Mouse (Mus musculus) embryonic fibroblast, embryonic 13.5 days (primary cell): Measurements from ENCODE around the gene Parp9. TPM values are rescaled to one million over a fixed set of nuclear protein-coding genes. Genes with fewer than 3 reads are reported as not detected.
"Not testable (repeated sequence)": the region's sequence is repeated elsewhere in the genome, so short reads cannot be mapped to it uniquely, and the experiment has no call there.

ENCODE experiments used
- H3K27ac ChIP-seq: 2 replicates; pipeline ENCODE4 v1.5.1; 2012; ENCODE audit warnings: low read length, control low read depth, inconsistent platforms; ENCODE audit not compliant: insufficient read depth
- H3K4me1 ChIP-seq: 2 replicates; pipeline ENCODE4 v1.6.1; 2011; ENCODE audit warnings: low read length; ENCODE audit not compliant: control insufficient read depth, insufficient read depth
- H3K4me3 ChIP-seq: 2 replicates; pipeline ENCODE4 v1.5.1; 2011; ENCODE audit warnings: mild to moderate bottlenecking, control low read depth, low read length; ENCODE audit not compliant: insufficient read depth
- CTCF ChIP-seq: IDR thresholded peaks from 2 replicates; pipeline ENCODE4 v1.5.1; 2011; ENCODE audit warnings: mild to moderate bottlenecking, control low read depth, low read length, moderate library complexity, borderline replicate concordance; ENCODE audit not compliant: insufficient read depth
- POLR2A ChIP-seq: IDR thresholded peaks from 2 replicates; pipeline ENCODE4 v1.6.1; 2011; ENCODE audit warnings: low read depth, mild to moderate bottlenecking, control low read depth, low read length, moderate library complexity
- polyA plus RNA-seq: library from polyadenylated mRNA; stranded (reverse); fragments of >200 nt; gene quantifications from 2 replicates; pipeline ENCODE4 v1.2.4, GENCODE M21; 2011; ENCODE audit warnings: low read depth; ENCODE audit not compliant: missing spikeins, insufficient read length

The Parp9 gene
- polyA plus RNA-seq, 1 experiment: 26.5 TPM

- Histone ChIP-seq H3K27ac (no peak overlapping the region), H3K4me3 (no peak overlapping the region), H3K4me1 (no peaks in the 10 kb centered on the region)
- TF ChIP-seq CTCF: no peak
Measured at GRCm38 (mm10) chr16:35952628-35953130, 14.4 kb downstream of the Parp9 start.

GRCm38 (mm10) chr16:35965991-35966390, 27.7 kb downstream of the Parp9 start:
- not testable (repeated sequence) for H3K4me3 ChIP-seq, H3K4me1 ChIP-seq, H3K27ac ChIP-seq

GRCm38 (mm10) chr16:35966411-35967115, 28.3 kb downstream of the Parp9 start:
- Histone ChIP-seq H3K27ac (no peak overlapping the region), H3K4me3 (no peak overlapping the region), H3K4me1 (no peaks in the 10 kb centered on the region)
- no peak for TF ChIP-seq POLR2A
- no peak for TF ChIP-seq CTCF

- no peak overlapping the region for H3K27ac ChIP-seq
- H3K4me1 ChIP-seq: no peaks in the 10 kb centered on the region
- no peak overlapping the region for H3K4me3 ChIP-seq
- TF ChIP-seq CTCF (no peak), POLR2A (no peak)
Measured at GRCm38 (mm10) chr16:35967319-35967718, 29.0 kb downstream of the Parp9 start.

GRCm38 (mm10) chr16:35968149-35968548, 29.9 kb downstream of the Parp9 start:
- Histone ChIP-seq H3K4me1 (no peaks in the 10 kb centered on the region), H3K27ac (no peak overlapping the region), H3K4me3 (no peak overlapping the region)
- TF ChIP-seq POLR2A (no peak), CTCF (no peak)

GRCm38 (mm10) chr16:35974021-35974420, 35.8 kb downstream of the Parp9 start:
- Histone ChIP-seq H3K4me1 (no peaks in the 10 kb centered on the region), H3K4me3 (no peak overlapping the region), H3K27ac (no peak overlapping the region)
- TF ChIP-seq CTCF: no peak
- TF ChIP-seq POLR2A: no peak

- H3K4me1 ChIP-seq, H3K27ac ChIP-seq, H3K4me3 ChIP-seq: not testable (repeated sequence)
Measured at GRCm38 (mm10) chr16:35978450-35978849, 40.2 kb downstream of the Parp9 start, which contains the start of gene Kpna1. TSS of gene Kpna1 (plus strand) at chr16:35978750.

GRCm38 (mm10) chr16:35981363-35981821, 43.1 kb downstream of the Parp9 start:
- Histone ChIP-seq H3K4me3 (no peak overlapping the region), H3K4me1 (no peaks in the 10 kb centered on the region), H3K27ac (no peak overlapping the region)
- TF ChIP-seq CTCF: no peak
- no peak for TF ChIP-seq POLR2A

- peak overlapping the region; percentile 97 for H3K27ac ChIP-seq
- TF ChIP-seq POLR2A (no peak), CTCF (no peak)
Measured at GRCm38 (mm10) chr16:35982506-35982901, 44.2 kb downstream of the Parp9 start.

GRCm38 (mm10) chr16:35982902-35983516, 44.7 kb downstream of the Parp9 start:
- Histone ChIP-seq H3K4me1 (no peaks in the 10 kb centered on the region), H3K27ac (peak overlapping the region; percentile 97), H3K4me3 (peak overlapping the region; percentile 85)
- TF ChIP-seq POLR2A: peak; percentile 90
- no peak for TF ChIP-seq CTCF

More at GRCm38 (mm10) chr16:35982506-35982901, 44.2 kb downstream of the Parp9 start:
- H3K4me1 ChIP-seq: no peaks in the 10 kb centered on the region
- H3K4me3 ChIP-seq: peak overlapping the region; percentile 61
